In the genomic region with DNA sequence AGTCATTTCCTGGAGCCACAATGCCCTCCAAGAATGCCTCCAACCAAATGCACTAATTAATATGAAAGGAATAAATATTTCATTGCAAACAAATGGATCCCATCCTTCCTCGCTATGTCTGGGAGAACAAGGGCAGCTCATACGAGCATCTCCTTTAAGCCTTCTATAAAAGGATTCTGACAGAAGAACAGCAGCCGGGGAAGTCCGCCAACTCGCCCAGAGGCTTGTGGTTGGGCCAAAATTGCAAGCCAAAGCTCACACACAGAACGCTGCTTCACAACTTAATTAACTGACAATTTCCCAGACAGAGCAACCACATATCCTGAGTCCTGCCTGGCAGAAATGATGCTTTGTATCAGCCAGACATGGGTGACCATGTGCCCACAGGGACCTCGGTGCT, we compare ENCODE assay signal across 30 mouse cellular contexts.
DNase-seq lines count a peak whose midpoint lies in the region; ATAC-seq and TF ChIP-seq lines count a peak whose summit lies in the region.
"Had no signal": no experiment of that assay in that cellular context is flagged by ENCODE, and none has a peak within 500 bp of the region (broad histone marks: within the 10 kb centered on the region; RNA-seq: fewer than 3 reads in every experiment).

No protein-coding gene starts in this region.

- H3K9ac ChIP-seq in heart, embryonic 12.5 days = no peak overlapping the region
- H3K9ac ChIP-seq: hindbrain, embryonic 12.5 days; liver, embryonic 13.5 days; neural tube, embryonic 12.5 days had no signal

- 83% methylated on average over 7 of the region's 7 CpGs for WGBS in heart, embryonic 12.5 days

- DNase-seq in cerebellum, postnatal 10 days = peak; percentile 31 to 48
- DNase-seq in cerebellum, adult 11-12 months = no peak
- peak; percentile 27 for DNase-seq in heart, adult 11 months
- peak; percentile 38 for DNase-seq in left cerebral cortex, postnatal 4 days
- DNase-seq in left cerebral cortex, postnatal 36 days (ENCODE audit: low spot score in 2 of 2) = no peak
- DNase-seq in brain, embryonic 14.5 days (ENCODE audit: low read depth) = peak; percentile 82
- no peak for DNase-seq in lung, postnatal 10 days
- DNase-seq: adrenal gland, postnatal 10 days; cerebellum, adult 18-20 months; gastrocnemius, postnatal 25 days; heart, adult 2 months; kidney, adult 9 months; kidney, postnatal 10 days; layer of hippocampus, adult 9-11 months; liver, embryonic 13.5 days; lung, adult 18-20 months; right cerebral cortex, adult 18-20 months; thymus, postnatal 4 days had no signal

- no peaks in the 10 kb centered on the region for H3K36me3 ChIP-seq in heart, embryonic 12.5 days
- H3K36me3 ChIP-seq: G1E; hindbrain, embryonic 12.5 days; liver, embryonic 13.5 days; neural tube, embryonic 12.5 days had no signal

- no peak for ATAC-seq in heart, embryonic 12.5 days (ENCODE audit: insufficient number of reproducible peaks, low FRiP score)
- ATAC-seq: intestine, embryonic 16.5 days; lung, postnatal 0 days; midbrain, embryonic 16.5 days; Patski had no signal

- no peak overlapping the region for H3K4me3 ChIP-seq in heart, embryonic 12.5 days
- H3K4me3 ChIP-seq: erythroblast, embryonic 14.5 days; heart, adult 2 months; hindbrain, embryonic 12.5 days; left cerebral cortex, adult 2 months; liver, embryonic 13.5 days; myocyte; neural tube, embryonic 12.5 days had no signal

- H3K9me3 ChIP-seq in heart, embryonic 12.5 days (replicated peaks) = 0 out of 2 replicates have a peak, but pooled peaks cover 4% of the 10 kb centered on the region
- H3K9me3 ChIP-seq: hindbrain, embryonic 12.5 days; liver, embryonic 13.5 days; neural tube, embryonic 12.5 days had no signal

- no peaks in the 10 kb centered on the region for H3K27me3 ChIP-seq in heart, embryonic 12.5 days (replicated peaks)
- H3K27me3 ChIP-seq: hindbrain, embryonic 12.5 days; liver, embryonic 13.5 days; neural tube, embryonic 12.5 days had no signal

- no peak overlapping the region for H3K27ac ChIP-seq in heart, embryonic 12.5 days (ENCODE audit: poor library complexity, severe bottlenecking)
- H3K27ac ChIP-seq: heart, adult 2 months; hindbrain, embryonic 12.5 days; left cerebral cortex, adult 2 months; liver, embryonic 13.5 days; macrophage; neural tube, embryonic 12.5 days had no signal

- H3K4me1 ChIP-seq in heart, embryonic 12.5 days (replicated peaks) = no peaks in the 10 kb centered on the region
- H3K4me1 ChIP-seq: hindbrain, embryonic 12.5 days; liver, embryonic 13.5 days; neural tube, embryonic 12.5 days had no signal

- no peak overlapping the region for H3K4me2 ChIP-seq in heart, embryonic 12.5 days
- H3K4me2 ChIP-seq: hindbrain, embryonic 12.5 days; liver, embryonic 13.5 days; neural tube, embryonic 12.5 days had no signal

- TF ChIP-seq CTCF in brain, embryonic 14.5 days (IDR thresholded peaks at IDR 0.05; ENCODE audit: borderline replicate concordance, extremely low read depth, insufficient read depth, insufficient read length) = no peak

- TF ChIP-seq POLR2A in brain, embryonic 14.5 days (IDR thresholded peaks at IDR 0.05; ENCODE audit: borderline replicate concordance, extremely low read depth, insufficient read depth, insufficient read length, poor library complexity, severe bottlenecking) = no peak

- intact Hi-C loops in left cerebral cortex, postnatal 4 days (cut with DNase I) = no loop called here
- intact Hi-C loops in left cerebral cortex, postnatal 36 days (cut with DNase I) = no loop called here

Comparison
In these comparisons a context has a peak if more than half of its experiments do, and no peak if none do; other contexts are left out.
1. DNase-seq: peak in cerebellum, postnatal 10 days (2 of 2), heart, adult 11 months (single experiment), left cerebral cortex, postnatal 4 days (single experiment) and brain, embryonic 14.5 days (single experiment); none in cerebellum, adult 11-12 months (single experiment), left cerebral cortex, postnatal 36 days (0 of 2) and lung, postnatal 10 days (single experiment).